Mouse (Mus musculus): ENCODE measurements around the gene Maats1.

Maats1 gene

GRCm38 (mm10) chr16:38294685-38295348 lies 47.1 kb downstream of the Maats1 start, which contains the start of gene Nr1i2:
Nr1i2 (minus strand) TSS chr16:38294824.
- no peak for TF ChIP-seq GATA4 (IDR thresholded peaks at IDR 0.05; ENCODE audit: insufficient replicate concordance, low read length)

GRCm38 (mm10) chr16:38290151-38290550 lies 51.8 kb downstream of the Maats1 start:
- no peak for TF ChIP-seq GATA4 (IDR thresholded peaks at IDR 0.05; ENCODE audit: insufficient replicate concordance, low read length)

- peak; percentile 16; the same call in 1 of the 2 replicates for TF ChIP-seq GATA4 (IDR thresholded peaks at IDR 0.05; ENCODE audit: insufficient replicate concordance, low read length)
Observed at GRCm38 (mm10) chr16:38288851-38289250, 53.1 kb downstream of the Maats1 start.

- TF ChIP-seq GATA4 (IDR thresholded peaks at IDR 0.05; ENCODE audit: insufficient replicate concordance, low read length), result peak; percentile 98
Observed at GRCm38 (mm10) chr16:38287762-38288161, 54.2 kb downstream of the Maats1 start.

GRCm38 (mm10) chr16:38287357-38287756 lies 54.6 kb downstream of the Maats1 start:
- no peak for TF ChIP-seq GATA4 (IDR thresholded peaks at IDR 0.05; ENCODE audit: insufficient replicate concordance, low read length)

- TF ChIP-seq GATA4 (IDR thresholded peaks at IDR 0.05; ENCODE audit: insufficient replicate concordance, low read length), result no peak
Observed at GRCm38 (mm10) chr16:38286541-38286940, 55.4 kb downstream of the Maats1 start.

- no peak for TF ChIP-seq GATA4 (IDR thresholded peaks at IDR 0.05; ENCODE audit: insufficient replicate concordance, low read length)
Observed at GRCm38 (mm10) chr16:38285801-38286200, 56.1 kb downstream of the Maats1 start.

GRCm38 (mm10) chr16:38283300-38283699 lies 58.6 kb downstream of the Maats1 start:
- TF ChIP-seq GATA4 (IDR thresholded peaks at IDR 0.05; ENCODE audit: insufficient replicate concordance, low read length), result no peak

- 0 out of 2 replicates have a peak, but pooled peaks have one; percentile 8 for TF ChIP-seq GATA4 (IDR thresholded peaks at IDR 0.05; ENCODE audit: insufficient replicate concordance, low read length)
Observed at GRCm38 (mm10) chr16:38282559-38283160, 59.3 kb downstream of the Maats1 start.

- no peak for TF ChIP-seq GATA4 (IDR thresholded peaks at IDR 0.05; ENCODE audit: insufficient replicate concordance, low read length)
Observed at GRCm38 (mm10) chr16:38280951-38281350, 61.0 kb downstream of the Maats1 start.

- peak; percentile 50; the same call in 1 of the 2 replicates for TF ChIP-seq GATA4 (IDR thresholded peaks at IDR 0.05; ENCODE audit: insufficient replicate concordance, low read length)
Observed at GRCm38 (mm10) chr16:38279794-38280193, 62.1 kb downstream of the Maats1 start.

GRCm38 (mm10) chr16:38274737-38275136 lies 67.2 kb downstream of the Maats1 start:
- TF ChIP-seq GATA4 (IDR thresholded peaks at IDR 0.05; ENCODE audit: insufficient replicate concordance, low read length), result no peak

GRCm38 (mm10) chr16:38272483-38272882 lies 69.5 kb downstream of the Maats1 start:
- no peak for TF ChIP-seq GATA4 (IDR thresholded peaks at IDR 0.05; ENCODE audit: insufficient replicate concordance, low read length)

GRCm38 (mm10) chr16:38271601-38272000 lies 70.3 kb downstream of the Maats1 start:
- TF ChIP-seq GATA4 (IDR thresholded peaks at IDR 0.05; ENCODE audit: insufficient replicate concordance, low read length), result no peak

- TF ChIP-seq GATA4 (IDR thresholded peaks at IDR 0.05; ENCODE audit: insufficient replicate concordance, low read length), result no peak
Observed at GRCm38 (mm10) chr16:38255927-38256326, 86.0 kb downstream of the Maats1 start.

GRCm38 (mm10) chr16:38255107-38255506 lies 86.8 kb downstream of the Maats1 start:
- TF ChIP-seq GATA4 (IDR thresholded peaks at IDR 0.05; ENCODE audit: insufficient replicate concordance, low read length), result no peak
